Mouse (Mus musculus): ENCODE measurements at regions not wholly inside any gene's neighbourhood (a gene's known extent, or its start where the extent isn't known, plus 50 kb on each side); places are given as distances from the start of the nearest gene placed in this dataset.

DNA sequence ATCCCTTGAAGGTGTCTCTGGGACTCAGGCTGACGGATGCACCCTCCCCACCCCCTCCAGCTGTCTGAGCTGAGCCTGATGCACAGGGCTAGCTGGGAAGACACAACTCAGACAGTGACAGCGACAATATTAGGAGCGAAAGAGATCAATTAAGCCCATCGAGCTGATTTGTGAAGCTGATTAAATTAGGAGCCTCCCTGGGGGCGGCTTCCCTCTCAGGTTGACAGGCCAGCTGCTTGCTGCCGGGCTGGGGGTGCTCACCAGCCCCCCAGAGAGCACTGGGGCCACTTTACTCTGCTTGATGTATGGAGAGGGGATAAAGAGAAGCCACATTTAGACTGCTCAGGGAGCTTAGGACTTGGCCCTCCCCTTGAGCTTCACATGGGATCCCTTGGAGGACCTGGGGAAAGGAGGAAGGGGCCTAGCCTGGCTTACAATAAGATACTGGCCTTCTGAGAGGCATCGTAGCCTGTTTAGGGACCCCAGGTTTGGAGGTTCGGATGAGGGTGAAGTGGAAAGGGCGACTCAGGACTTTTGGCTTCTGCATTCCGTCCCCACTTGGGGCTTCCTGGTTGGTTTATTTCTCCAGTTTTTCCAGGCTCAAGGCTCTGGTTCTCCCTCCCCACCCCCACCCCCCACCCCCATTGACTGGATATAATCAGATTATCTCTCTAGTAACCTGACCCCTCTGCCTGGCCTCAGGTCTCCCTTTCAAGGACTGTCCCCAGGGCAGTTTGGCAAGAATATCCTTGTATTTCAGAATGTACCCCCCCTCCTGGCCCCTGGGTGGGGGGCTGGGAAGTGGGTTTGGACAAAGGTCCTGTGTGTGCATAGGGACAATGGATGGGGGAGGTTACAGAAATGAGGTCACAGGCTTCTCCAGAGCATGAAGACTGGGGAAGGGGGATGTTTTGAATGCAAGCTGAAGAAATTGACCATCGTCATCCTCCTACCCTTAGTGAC, 283.4 kb downstream of the Rps24 start:
- DNase-seq (ENCODE audit: low spot score), result peak; percentile 67

DNA sequence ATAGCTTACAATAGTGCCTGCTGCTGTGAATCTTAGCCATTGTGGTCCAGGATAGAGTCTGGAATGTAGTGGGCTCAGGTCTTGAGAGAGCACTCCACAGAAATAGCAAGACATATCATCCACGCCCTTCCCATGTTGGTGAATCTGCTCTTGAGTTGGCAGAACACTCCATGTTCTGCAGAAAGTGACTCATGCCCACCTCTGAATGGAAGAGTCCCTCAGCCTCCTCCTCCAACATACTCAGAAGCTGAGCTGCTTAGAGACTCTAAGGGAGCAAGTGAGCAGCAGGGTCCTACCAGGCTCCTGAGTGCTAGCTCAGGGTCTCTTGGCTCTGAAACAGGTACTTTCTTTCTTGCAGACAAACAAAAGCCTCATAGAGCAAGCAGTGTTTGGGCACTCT, 284.7 kb downstream of the Rps24 start:
- DNase-seq (ENCODE audit: low spot score), result no peak

DNA sequence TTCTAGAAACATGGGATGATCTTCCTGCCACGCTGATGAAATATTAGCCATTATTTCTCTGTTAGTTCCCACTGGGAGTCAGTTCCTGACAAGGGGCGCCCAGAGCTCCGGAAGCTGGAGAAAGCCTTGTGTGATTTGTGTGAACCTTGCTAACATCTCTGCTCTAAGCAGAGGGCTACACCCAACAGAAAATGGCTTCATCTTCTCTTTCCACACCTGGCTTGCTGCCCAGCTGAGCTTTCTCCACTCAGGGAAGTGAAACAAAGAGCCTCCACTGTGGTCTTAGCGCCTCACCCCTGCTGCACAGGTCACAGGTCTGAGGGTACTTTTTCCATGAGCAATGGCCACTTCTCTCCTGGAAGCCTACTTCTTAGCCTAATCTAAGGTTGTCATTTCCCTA, 285.2 kb downstream of the Rps24 start:
- DNase-seq (ENCODE audit: low spot score), result no peak

DNA sequence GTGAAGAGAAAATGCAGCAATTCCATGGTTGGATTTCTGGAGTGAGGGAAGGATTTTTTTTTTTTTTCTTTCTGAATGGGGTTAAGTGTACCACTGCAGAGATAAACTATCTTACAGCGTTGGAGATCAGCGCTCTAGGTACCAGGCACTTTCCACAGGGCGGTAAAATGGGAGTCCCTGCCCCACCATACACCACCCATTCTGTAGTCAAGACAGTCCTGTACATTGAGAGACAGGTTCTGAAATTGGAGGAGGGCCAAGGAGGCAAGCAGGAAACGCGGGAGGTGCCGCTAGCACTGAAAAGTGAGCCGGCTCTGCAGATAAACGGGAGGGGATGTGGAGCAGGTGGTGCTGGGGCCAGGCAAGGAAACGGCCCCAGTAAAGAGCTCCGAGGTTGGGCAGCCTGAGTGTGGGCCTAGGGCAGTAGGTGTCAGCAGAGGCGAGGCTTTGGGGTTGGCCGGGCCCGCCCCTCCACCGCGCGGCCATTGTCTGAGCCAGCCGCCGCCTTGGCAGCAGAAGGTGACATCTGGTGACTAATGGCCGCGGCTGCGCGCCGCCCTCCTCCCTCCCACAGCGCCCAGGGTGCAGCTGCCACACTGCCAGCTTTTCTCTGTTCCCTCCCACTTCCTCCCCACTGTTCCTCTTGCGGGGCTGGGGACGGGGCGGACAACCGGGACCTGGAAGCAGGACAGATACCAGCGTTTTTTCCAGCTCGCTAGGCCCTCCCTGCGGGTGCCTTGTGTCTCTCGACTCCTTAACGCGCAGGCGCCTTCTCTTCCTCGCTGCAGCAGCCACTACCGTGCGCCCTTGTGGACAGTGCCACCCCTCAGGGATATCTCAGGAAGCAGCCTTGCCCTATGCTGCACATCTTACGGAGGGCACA, 292.1 kb downstream of the Rps24 start:
- peak; percentile 94 for DNase-seq (ENCODE audit: low spot score)

DNA sequence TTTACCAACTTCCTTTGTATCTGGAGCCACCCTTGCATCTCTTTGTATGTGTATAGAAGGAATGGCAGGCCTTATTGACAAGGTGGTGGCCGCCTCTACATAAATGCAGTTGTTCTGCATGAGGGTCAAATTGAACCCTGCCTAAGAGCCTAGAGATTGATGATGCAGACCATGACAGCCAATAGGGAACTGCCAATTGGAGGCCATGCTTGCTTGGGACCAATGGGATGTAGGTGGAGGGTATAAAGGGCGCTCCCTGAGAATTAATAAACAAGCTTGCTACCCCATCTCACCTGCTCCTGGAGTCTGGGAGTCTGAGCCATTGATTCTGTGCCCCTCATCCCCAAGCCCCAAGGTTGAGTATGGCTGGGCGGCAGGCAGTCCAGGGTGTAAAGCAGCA, 294.7 kb downstream of the Rps24 start:
- DNase-seq (ENCODE audit: low spot score), result no peak

DNA sequence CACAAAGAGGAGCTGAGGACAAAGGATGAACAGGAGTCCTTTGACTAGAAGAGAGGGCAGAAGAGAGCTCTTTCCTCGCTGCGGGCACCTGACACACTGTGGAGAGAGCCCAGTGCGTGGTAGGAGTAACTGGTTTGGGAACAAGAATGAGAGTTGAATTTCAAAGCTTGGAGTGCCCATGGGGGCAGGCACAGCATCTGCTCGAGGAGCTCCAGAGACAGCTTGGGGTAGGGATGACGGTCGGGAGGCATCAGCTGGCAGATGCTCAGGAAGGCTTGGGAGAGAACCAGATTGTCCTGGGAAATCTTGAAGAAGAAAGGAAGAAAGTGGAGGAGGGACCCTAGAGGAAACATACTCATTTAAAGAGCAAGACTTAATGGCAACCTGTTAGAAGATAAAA, 297.0 kb downstream of the Rps24 start:
- DNase-seq (ENCODE audit: low spot score), result no peak

DNA sequence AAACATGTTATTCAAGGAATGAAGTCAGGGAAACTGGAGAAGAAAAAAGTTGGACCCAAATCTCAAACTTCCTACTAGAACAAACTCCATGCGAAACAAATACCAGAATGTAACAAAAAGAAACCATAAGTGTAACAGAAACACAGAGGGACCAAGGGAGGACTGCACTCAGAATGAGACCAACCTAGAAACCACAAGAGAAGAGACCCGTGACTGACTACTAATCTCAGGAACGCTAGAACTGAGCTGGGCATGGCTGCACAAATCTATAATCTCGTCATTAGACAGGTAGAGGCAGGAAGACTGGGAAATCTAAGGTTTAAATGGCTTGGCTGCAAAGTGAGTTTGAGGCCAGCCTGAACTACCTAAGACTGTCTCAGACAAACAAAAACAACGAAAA, 298.5 kb downstream of the Rps24 start:
- DNase-seq (ENCODE audit: low spot score), result no peak

DNA sequence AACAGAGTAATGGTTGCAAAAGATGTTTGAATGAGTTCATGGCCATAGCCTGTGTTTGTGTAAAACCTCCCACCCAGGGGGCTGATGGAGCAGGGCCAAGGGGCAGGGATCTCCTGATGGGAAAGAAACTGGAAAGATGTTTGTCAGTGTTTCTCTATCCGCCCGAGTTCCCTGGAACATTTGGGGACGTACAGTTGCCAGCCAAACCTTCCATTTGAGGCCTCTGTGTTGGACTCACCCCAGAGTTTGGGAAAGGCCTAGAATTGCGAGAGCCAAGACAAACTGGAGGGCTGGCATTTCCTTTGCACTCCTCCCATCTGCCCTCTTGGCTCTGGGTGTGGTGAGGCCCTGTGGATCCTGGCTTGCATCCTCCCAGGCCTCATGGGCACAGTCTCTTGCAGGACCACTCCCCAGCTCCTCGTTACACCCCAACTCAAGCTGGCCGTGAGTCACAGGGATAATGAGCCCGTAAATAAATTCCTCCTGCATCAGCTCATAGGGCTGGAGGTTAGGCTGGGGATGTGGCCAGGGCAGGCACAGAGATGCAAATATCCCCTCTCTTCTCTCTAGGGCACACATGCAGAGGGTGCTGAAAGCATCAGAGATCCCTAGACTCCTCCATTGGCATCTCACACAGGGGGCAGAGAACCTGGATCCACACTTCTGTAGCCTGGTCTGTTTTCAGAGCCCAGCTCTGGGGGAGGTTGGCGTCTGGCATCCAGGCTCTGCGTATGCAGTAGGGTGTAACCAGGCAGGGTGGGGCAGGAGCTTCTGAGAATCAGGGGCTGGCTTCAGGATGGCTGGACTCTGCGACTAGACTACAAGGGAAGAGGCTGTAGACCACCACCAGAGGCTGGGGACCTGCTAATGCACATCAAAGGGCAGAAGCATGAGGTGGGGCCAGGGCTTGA, 306.7 kb downstream of the Rps24 start:
- DNase-seq (ENCODE audit: low spot score), result no peak

DNA sequence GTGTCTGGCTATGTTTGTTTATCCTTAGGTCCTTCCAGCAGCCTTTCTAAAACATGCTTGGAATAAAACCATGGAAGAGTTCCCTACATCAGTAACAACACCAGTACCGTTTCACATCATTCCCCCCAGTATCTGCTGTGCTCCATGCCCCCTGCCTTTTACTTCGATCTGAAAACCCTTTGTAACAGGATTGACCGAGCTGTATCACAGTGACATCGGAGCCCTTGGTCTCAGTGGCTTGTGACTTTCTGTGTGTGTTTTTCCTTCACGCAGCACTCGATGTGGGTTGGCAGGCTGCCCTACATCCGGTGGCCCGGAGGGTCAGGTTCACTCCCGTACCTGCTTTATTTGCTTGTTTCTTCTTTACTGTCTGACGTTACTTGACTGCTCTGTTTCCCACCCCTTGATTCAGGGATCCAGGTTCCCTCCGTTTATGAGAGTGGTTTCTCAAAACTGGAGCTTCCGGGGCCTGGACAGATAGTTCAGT, 307.5 kb downstream of the Rps24 start:
- no peak for DNase-seq (ENCODE audit: low spot score)

DNA sequence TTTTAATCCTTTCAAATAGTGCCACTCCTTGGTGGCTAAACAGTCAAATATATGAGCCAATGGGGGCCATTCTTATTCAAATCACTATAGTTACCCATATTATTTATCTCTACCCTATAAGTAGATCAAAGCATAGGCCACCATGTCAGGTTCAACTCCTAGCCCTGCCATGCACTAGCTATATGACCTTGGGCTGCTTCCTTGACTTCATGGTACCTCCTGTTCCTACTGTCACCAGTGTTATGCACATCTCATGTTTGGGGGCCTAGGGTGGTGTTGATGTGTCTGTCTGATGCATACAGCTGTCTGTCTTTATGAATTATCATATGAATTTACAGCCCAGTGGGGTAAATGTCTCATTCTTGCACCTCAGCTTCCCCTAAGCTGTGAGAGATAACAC, 310.6 kb downstream of the Rps24 start:
- no peak for DNase-seq (ENCODE audit: low spot score)

DNA sequence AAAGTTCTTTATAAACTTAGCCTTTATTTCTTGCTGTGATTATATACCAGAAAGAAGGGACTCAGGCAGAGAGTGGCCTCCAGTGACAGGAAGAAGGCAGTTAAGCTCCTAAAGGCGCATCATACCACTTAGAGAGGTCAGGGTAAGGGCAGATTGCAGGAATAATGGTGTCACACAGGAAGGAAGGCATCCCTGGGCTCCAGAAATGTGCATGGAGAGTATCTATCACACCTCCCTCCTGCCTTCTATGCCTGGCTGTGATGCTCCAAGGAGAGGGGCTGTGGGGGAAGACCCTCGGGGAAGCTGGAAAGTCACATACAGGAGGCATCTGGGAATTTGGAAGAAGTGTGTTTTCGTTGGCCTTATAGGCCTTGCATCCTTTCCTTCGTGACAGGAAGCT, 311.1 kb downstream of the Rps24 start:
- DNase-seq (ENCODE audit: low spot score), result no peak

DNA sequence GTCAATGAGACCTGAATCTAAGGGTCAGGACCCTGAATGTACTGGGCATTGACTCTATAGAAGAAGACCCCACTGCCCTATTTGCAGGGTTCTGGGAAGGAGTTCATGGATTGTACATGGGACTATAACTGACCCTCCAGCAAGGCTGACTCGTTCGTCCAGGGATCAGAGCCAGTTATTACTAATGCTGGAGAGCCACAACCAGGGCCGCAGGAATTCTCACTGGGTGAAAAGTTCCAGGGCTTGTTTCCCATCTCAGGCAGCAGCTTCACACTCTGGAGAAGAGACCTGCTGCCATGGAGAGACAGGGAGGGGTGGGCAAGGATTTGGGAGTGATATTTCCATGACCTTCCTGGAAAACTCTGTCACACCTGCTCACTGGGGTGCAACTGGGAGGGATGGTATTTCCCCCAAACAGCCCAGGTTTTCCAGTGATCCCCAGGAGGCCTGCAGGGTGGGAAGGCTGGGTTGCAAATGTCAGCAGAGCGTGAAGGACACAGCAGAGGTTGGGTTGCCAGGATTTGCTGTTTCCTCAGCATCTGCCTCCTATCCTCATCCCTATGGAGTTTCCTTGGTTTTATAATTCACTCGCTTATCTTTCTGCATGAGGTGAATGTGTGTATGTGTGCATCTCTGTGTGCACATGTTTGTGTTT, 316.2 kb downstream of the Rps24 start:
- no peak for DNase-seq (ENCODE audit: low spot score)

DNA sequence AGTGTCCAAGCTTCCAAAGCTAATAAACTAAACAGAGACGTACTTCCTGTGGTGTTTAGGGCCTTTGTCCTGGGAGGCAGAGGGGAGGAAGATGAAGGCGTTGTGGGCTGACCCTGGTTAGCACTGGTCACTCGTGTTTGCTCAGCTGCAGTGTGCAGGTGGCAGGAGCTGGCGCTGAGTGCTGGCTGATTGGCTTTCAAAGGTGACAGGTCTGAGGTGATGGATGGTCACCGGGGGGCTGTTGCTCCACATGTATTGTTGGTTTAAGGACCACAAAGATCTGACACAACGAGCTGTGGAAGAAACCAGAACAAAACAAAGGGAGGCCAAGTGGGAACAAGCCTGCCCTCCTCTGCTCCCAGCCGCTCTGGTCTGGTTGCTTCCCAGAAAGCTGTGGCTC, 320.1 kb downstream of the Rps24 start:
- no peak for DNase-seq (ENCODE audit: low spot score)

DNA sequence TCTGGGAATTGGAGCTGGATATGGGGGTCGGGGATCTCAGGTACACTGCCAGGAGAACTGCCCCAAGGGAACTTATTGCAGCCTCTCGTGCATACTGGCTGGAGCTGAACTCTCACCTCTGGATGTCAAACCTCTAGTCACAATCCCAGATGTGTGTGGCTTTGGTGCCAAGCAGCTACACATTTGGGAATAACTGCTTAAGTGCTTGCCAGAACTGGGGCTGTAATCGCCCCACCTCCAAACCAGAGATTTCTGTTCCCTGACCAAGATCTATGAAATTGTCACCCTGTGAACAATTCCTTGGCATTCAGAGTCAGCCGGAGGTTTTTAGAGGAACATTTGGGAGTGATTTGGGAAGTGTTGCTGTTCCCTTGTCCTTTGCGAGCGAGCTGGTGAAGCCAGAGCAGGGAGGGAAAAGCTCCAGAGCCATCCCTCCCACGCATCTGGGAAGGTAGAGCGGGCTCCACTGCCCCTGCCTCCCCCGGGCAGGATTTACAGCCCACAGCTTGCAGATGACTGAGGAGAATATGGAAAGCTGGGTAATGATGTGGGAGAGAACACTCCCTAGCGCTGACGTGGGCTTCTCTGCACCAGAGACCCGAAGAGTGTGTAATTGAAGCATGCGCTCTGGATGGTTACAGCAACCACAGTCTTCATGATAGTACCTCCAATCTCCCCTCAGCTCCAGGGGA, 336.1 kb downstream of the Rps24 start:
- DNase-seq (ENCODE audit: low spot score), result no peak

DNA sequence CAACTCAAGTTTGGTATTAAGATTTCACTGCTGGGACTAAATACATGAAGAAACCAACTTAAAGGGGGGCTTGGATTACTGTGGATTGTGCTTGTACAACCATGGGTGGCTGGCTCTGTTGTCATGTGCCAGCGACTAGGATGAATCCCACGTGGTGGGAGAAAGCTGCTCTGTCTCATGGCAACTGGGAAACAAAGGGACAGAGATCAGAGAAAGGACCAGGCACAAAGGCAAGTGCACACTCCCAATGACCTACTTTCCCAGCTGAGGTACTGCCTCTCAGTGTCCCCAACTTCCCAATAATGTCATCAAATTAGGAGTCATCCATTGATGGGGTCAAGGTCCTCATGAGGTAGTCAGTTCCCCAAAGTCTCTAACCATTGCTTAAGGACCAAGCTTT, 337.4 kb downstream of the Rps24 start:
- DNase-seq (ENCODE audit: low spot score), result peak; percentile 64

DNA sequence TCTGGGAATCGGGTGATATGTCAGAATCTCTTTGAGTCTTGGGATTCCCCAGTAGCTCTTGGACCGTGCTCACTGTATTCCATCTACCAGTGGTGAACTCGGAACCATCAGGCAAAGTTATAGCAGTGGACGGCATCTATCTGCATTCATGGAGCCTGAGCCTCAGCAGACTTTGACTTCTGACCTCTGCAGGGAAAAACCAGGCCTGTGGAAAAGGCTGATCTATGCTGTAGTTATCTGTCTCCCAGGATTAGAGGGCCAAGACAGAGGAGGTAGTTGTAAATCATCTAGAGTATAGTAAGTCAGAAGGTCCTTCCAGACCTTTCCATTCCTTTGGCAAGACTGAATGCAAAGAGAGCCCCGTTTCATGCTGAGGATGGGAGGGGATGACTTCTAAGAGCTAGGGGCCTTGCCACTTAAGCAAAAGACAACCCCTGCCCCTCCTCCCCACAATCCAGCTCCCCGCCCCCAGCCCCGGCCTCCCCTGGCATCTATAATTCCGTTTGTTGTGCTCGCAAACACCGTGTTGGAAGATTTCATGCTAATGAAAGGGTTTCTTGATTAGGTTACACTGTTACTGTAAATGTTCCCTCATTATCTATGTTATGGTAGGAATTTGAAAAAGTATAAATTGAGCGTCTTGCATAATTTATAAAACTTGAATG, 338.9 kb downstream of the Rps24 start:
- DNase-seq (ENCODE audit: low spot score), result no peak

DNA sequence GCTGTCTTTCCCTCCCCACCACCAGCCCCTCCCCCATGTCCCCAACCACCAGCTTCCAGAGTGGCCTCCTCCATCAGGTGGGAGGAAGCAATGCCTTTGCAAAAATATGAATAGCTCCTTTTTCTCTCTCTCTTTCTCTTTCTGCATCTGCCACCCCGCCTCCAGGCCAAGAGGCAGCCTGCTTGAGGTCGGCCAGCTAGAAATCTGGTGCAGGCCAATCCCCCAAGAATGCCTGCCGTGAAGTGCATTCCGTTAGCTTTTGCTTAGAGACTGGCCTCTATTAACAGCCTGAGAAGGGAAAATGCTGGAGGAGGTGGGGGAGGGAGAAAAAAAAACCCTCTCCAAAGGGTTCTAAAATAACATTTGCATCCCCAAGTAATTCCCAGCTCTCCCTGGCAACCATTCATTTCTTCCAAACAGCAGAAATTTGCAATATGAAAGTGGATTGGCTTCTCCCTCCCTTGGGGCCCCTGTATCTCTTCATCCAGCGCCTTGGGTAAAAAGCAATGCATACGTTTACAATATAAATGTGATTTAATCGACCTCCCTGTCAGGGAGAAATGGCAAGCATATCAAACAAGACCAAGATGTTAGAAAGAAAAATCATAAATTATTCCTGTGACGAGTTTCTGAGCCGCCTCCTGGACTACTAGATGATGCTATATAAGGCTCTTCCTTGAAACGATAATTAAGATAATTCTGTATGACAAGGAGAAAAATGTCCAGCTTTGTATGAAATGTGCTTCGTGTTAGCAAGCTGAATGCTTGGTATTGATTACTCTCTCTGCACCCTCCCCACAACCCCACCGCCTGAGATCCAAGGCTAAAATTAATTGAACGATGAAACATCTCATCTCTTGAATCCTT, 339.8 kb downstream of the Rps24 start:
- DNase-seq (ENCODE audit: low spot score), result peak; percentile 54

DNA sequence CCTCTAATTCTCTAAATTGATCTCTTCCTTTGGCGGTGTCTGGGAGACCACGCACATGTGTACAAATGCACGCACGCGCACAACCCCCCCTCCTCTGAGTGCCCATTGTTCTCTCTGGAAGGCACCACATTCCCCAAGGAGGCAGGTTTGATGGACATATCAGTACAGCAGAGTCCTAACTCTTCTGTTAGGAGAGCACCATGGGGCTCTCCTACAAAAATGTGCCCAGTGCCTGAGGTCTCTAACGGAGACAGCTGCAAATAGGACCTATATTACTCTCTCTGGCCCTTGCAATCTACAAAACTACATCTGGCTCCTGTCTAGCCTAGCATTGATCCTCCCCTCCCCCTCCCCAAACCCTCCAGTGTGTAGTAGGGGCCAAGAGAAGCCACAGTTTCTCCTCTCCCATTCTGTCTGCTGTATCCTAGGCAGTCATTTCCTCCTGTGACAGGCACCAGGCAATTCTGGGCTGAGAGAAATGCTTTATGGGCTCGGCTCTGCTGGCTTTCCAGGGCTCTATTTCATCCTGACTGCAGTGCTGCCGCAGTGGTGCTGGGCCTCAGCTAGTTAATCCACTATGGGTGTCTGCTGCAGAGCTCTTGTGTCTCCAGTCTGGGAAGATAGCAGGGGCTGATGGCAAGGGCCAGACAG, 340.6 kb downstream of the Rps24 start:
- peak; percentile 74 for DNase-seq (ENCODE audit: low spot score)

DNA sequence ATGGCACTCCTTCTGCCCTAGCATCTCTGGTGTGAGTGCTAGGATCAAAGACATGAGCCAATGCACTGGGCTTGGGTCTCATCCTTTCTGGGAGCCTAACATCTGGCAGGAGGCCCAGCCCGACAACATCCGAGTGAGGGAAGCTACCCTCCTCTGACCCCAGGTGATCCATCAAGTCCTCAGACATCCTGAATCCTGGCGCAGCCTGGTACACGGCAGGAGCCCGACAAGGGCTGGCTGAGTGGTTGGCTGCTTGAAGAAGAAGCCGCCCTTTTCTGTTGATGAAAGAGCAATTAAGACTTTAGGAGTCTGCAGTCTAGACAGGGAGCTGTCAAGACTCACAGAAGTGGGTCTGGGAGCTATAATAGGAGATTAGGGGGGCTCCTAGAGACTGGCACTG, 342.1 kb downstream of the Rps24 start:
- DNase-seq (ENCODE audit: low spot score), result no peak
